Comparison of ENCODE assay signal across 20 mouse cellular contexts in genomic region chr11:37600533-37600932, GRCm38 (mm10).
"Had no signal": no experiment of that assay in that cellular context is flagged by ENCODE, and none has a peak within 500 bp of the region (broad histone marks: within the 10 kb centered on the region; RNA-seq: fewer than 3 reads in every experiment).

No protein-coding gene starts in this region.

- H3K36me3 ChIP-seq: lung, embryonic 15.5 days; midbrain, embryonic 10.5 days; midbrain, embryonic 12.5 days; neural tube, embryonic 13.5 days; neural tube, embryonic 15.5 days had no signal

- ATAC-seq: lung, postnatal 0 days; midbrain, embryonic 16.5 days had no signal

- H3K9ac ChIP-seq: liver, embryonic 14.5 days; lung, embryonic 15.5 days; midbrain, embryonic 12.5 days; neural tube, embryonic 13.5 days; neural tube, embryonic 15.5 days had no signal

- H3K27ac ChIP-seq: liver, embryonic 14.5 days; lung, embryonic 15.5 days; midbrain, embryonic 10.5 days; midbrain, embryonic 12.5 days; neural tube, embryonic 13.5 days; neural tube, embryonic 15.5 days had no signal

- H3K27me3 ChIP-seq: lung, embryonic 15.5 days; midbrain, embryonic 12.5 days; neural tube, embryonic 13.5 days; neural tube, embryonic 15.5 days had no signal

- H3K4me3 ChIP-seq: lung, embryonic 15.5 days; midbrain, embryonic 10.5 days; midbrain, embryonic 12.5 days; myocyte; neural tube, embryonic 13.5 days; neural tube, embryonic 15.5 days had no signal

- DNase-seq: lung, adult 18-20 months; lung, postnatal 14 days; lung, postnatal 4 days; midbrain, embryonic 14.5 days; right cerebral cortex, adult 18-20 months; right cerebral cortex, postnatal 25 days; right cerebral cortex, postnatal 4 days; spleen, adult 18-20 months; thymus, adult 2 months; thymus, postnatal 25 days; thymus, postnatal 4 days had no signal

- H3K9me3 ChIP-seq: lung, embryonic 15.5 days; midbrain, embryonic 10.5 days; midbrain, embryonic 12.5 days; neural tube, embryonic 13.5 days; neural tube, embryonic 15.5 days had no signal

- H3K4me2 ChIP-seq: lung, embryonic 15.5 days; midbrain, embryonic 12.5 days; neural tube, embryonic 13.5 days; neural tube, embryonic 15.5 days had no signal

- H3K4me1 ChIP-seq: lung, embryonic 15.5 days; midbrain, embryonic 12.5 days; neural tube, embryonic 13.5 days; neural tube, embryonic 15.5 days had no signal
